Mouse (Mus musculus) adrenal gland, postnatal 36 days (tissue): ENCODE measurements at regions not wholly inside any gene's neighbourhood (a gene's known extent, or its start where the extent isn't known, plus 50 kb on each side); places are given as distances from the start of the nearest gene placed in this dataset.
"Not testable (repeated sequence)": the region's sequence is repeated elsewhere in the genome, so short reads cannot be mapped to it uniquely, and the experiment has no call there.

Experiments
- DNase-seq, 2 experiments: peaks; one replicate each; pipeline ENCODE4 v3.0.0; 2021; ENCODE audit warnings: mixed read lengths in 1 of 2

GRCm38 (mm10) chr13:111860931-111861330 is 52.1 kb upstream of the Map3k1 start:
- no peak for DNase-seq

- DNase-seq, result no peak
Measured at GRCm38 (mm10) chr13:111862316-111862715, 53.5 kb upstream of the Map3k1 start.

- no peak for DNase-seq
Measured at GRCm38 (mm10) chr13:111865956-111866355, 57.2 kb upstream of the Map3k1 start.

GRCm38 (mm10) chr13:111867261-111867660 is 58.5 kb upstream of the Map3k1 start:
- no peak for DNase-seq

GRCm38 (mm10) chr13:111867763-111868725 is 59.3 kb upstream of the Map3k1 start:
- DNase-seq, result peak; percentile 54 to 77

GRCm38 (mm10) chr13:111868947-111869346 is 60.2 kb upstream of the Map3k1 start:
- DNase-seq, result no peak

GRCm38 (mm10) chr13:111869771-111870437 is 61.1 kb upstream of the Map3k1 start:
- no peak for DNase-seq

- no peak for DNase-seq
Measured at GRCm38 (mm10) chr13:111870505-111870904, 61.7 kb upstream of the Map3k1 start.

- DNase-seq, result no peak
Measured at GRCm38 (mm10) chr13:111871672-111872410, 63.0 kb upstream of the Map3k1 start.

GRCm38 (mm10) chr13:111874330-111874729 is 65.5 kb upstream of the Map3k1 start:
- DNase-seq, result no peak

GRCm38 (mm10) chr13:111876404-111876803 is 67.6 kb upstream of the Map3k1 start:
- no peak for DNase-seq

- DNase-seq, result no peak
Measured at GRCm38 (mm10) chr13:111876847-111877246, 68.1 kb upstream of the Map3k1 start.

- not testable (repeated sequence) for DNase-seq
Measured at GRCm38 (mm10) chr13:111883768-111884566, 75.2 kb upstream of the Map3k1 start.

- DNase-seq, result no peak
Measured at GRCm38 (mm10) chr13:111890792-111891191, 82.0 kb upstream of the Map3k1 start.

- no peak for DNase-seq
Measured at GRCm38 (mm10) chr13:111892141-111892540, 83.3 kb upstream of the Map3k1 start.

GRCm38 (mm10) chr13:111893221-111893713 is 84.5 kb upstream of the Map3k1 start:
- no peak for DNase-seq

GRCm38 (mm10) chr13:111894804-111895478 is 86.1 kb upstream of the Map3k1 start:
- peak; percentile 51 to 66 for DNase-seq

GRCm38 (mm10) chr13:111896279-111896678 is 87.5 kb upstream of the Map3k1 start:
- no peak for DNase-seq

- DNase-seq, result no peak
Measured at GRCm38 (mm10) chr13:111903361-111903760, 94.6 kb upstream of the Map3k1 start.

GRCm38 (mm10) chr13:111903931-111904330 is 95.1 kb upstream of the Map3k1 start:
- no peak for DNase-seq
